Mouse (Mus musculus) adrenal gland, adult 2 months (tissue): ENCODE measurements at regions not wholly inside any gene's neighbourhood (a gene's known extent, or its start where the extent isn't known, plus 50 kb on each side); places are given as distances from the start of the nearest gene placed in this dataset.

ENCODE experiments used
- DNase-seq: peaks from one replicate; pipeline ENCODE4 v3.0.0; 2021

DNA sequence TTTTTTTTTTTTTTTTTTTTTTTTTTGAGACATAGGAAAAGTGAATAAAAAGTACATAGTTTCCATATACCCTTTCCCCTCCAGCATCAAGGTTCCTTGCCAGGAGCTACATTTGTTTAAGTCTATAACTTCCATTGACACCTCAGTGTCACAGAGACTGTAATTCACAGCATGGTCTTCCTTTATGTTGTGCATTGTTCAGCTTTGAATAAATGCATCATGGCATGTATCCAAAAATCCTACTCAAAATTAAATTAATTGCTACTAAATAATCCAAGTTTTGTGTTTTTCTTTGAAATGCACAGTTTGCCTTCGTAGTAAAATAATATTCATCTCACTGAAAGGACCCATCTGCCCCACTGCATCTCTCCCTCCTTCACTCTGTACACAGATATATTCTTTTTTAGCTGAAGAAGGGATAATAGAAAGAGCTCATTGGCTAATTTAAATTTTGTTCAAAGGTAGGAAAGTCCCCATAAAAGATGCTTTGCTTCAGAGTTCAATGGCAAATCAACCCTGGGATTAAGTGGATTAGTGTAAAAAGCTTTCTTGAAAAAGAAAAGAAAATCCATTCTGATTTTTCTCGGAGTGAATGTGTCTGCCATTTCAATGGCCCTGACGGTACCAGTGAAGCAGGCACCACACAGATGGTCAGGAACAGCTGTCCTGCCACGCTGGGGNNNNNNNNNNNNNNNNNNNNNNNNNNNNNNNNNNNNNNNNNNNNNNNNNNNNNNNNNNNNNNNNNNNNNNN is 301.3 kb upstream of the Marcks start:
- no peak for DNase-seq

DNA sequence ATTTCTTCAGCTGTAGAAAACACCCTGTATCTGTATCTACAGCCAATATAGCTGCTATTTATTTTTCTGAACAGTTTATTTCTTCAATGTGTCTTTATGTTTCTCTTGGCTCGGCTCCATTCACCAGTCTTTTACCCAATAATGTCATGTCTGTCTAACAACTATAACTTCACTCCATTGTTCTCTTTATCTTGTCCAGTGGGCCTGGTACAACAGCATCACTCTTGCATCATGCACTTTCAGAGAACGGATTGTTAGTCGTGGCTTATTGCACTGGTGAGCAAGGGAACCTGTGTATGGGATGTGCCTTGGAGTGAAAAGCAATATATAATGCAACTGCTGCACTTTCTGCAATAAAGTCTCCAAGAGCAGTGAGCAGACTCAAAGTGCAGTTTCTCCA is 299.6 kb upstream of the Marcks start:
- no peak for DNase-seq

DNA sequence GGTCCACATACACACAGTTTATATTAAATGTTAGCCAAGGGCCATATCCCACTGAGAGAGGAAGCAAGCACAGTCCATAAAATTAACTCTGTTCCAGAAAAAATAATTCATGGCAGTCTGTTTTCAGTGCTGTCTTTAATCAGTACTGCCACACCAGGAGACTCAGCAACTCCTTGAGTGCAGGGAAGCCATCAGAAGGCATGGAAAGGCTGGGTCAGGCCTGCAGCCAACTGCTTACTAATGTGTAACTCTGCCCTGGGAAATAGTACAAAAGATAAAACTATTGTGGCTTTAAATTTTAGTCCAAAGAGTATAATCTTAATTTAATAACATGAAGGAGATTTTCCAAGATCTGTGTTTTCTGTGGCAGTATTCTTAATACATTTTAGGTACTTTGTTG is 298.1 kb upstream of the Marcks start:
- no peak for DNase-seq

DNA sequence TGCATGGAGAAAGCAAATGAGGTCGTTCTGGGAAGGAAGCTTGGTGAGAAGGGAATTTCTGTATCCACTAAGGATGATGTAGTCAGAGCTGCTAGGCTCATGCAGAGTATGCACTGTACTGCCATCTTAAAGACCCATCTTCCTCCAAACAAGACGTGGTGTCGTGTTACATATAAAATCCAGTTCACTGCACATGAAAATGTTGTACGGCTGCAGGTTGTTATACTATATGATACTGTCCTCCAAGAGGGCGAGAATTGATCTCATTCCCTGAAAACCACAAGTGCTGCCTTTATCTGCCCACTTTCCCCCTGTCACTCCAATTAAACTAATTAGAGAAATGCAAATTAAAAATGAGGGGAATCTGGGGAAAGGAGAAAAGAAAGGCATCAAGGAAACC is 295.5 kb upstream of the Marcks start:
- DNase-seq, result no peak

DNA sequence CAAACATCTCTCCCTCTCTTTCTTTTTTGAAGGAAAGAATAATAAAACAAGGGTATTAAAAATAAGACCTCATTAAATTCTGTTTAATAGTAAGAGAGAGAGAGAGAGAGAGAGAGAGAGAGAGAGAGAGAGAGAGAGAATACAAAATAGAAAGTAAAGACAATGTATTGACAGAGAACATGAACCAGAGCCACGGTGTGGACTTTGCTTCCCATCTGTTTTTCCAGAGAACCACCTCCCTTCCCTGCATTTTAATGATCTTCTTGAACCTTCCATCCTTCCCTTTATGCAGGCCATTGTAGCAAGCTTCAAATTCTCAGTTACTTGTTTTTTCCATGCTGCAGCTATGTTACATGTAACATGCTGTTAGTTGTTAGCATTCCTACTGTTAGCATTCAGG is 284.3 kb upstream of the Marcks start:
- DNase-seq, result no peak

DNA sequence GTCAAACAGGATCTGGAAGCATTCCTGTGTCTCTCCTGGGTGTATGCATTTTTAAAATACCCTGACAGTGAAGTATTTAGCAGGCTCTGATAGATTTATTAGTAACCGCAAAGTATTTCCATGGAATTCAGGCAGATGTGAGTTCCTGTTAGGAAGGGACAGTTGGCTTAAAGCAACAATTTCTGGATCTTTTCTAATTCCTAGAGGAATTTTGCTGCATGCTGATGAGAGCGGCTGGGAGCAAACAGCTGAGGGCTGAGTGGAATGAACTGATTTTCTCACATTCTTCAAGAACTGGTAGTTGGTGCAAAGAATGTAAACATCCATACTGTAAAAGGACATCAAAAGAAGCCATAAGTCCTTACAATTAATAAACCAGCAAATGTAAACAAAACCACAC is 283.9 kb upstream of the Marcks start:
- no peak for DNase-seq

DNA sequence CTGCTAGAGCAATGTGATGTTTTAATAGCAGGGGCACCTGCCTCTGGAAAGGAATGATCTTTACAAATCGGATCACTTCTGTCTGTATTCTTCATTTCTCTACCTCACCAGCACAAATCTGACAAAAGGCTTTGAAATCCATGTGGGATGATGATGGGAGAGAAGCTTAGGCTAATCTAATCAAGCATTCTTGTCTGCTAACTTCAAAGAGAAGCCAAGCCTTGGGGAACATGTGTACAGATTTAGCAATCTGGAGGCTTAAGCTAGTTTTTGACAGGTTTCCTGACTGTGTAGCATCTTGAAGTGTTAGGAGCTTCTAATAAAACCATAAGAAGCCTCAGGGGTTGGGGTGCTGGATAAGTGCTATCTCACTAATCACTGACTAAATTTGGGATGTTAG is 277.6 kb upstream of the Marcks start:
- DNase-seq, result no peak

DNA sequence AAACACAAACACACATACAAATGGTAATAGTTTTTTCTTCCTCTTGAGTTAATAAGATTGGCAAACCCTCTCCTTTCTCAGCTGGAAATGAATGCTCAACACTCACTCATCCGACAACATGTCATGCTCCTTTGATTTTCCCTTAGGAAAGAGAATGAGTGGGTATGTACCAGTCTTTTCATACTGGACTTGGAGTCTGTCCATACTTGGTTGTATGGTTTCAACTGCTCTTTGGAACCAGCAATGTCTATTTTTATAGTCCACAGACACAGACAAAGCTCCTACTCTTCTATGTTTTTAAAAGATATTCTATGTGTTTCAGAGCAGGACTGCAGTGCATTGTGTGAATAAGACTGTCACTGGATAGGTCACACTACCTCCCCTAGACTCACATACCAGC is 273.7 kb upstream of the Marcks start:
- no peak for DNase-seq

DNA sequence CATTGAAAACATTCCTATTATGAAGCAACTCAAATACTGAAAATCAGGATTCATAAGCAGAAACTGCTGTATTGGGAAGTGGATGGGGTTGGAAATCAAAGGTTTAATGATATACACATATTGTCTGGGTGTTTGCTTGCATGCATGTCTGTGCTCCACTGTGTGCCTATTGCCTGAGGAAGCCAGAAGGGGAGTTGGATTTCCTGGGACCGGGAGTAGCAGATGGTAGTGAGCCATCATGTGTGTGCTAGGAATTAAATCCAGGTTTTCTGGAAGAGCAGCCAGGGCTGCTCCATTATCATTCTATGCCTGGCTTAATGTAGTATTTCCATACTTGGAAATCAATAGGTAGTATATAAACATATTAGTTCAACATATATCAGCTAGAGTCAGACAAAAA is 271.0 kb upstream of the Marcks start:
- DNase-seq, result no peak

DNA sequence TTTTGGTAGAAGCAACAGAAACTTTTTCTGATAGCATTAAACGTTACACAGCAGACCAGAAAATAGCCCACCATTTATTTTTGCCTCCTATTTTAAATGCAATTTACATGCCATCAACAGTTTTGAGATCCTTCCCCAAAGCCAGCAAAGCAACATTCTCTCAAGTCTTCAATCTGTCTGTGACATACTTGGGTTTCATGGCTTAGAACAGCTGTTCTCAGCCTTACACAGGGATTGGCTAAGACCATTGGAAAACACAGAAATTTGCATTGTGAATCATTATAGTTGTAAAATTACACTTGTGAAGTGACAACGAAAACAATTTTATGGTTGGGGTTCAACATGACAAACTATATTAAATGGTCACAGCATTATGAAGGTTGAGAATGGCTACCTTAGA is 268.8 kb upstream of the Marcks start:
- DNase-seq, result no peak

DNA sequence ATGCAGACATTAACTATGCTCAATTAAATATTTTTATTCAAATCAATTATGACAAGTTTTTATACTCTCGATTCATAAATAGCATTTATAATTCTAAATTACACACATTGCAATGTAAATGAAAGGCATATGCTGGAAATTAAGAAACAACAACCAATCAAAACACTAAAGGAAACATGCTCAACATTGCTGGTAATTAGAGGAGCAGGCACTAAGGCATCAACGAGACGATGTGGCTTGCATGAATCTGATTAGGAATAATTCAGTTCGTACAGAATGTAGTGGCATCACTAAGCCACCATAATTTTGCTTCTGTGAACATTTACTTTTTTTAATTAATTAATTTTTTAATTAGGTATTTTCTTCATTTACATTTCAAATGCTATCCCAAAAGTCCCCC is 266.2 kb upstream of the Marcks start:
- no peak for DNase-seq

DNA sequence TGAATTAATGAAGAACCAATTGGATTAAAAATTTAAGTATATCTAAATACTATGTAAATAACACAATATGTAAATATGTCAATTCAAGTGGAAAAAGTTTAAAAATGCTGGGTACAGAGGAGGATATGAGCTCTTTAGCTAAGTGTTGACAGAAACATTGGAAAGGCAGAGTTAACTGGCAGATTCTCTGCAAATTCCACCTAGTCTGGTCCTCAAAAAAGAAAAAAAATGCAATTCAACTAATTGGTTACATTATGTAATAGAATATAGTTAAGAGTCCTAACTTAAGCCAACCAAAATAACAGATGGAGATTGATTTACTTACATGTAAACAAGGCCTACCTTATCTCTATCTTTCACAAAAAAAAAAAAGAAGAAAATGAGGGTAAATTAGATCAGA is 265.7 kb upstream of the Marcks start:
- DNase-seq, result no peak

DNA sequence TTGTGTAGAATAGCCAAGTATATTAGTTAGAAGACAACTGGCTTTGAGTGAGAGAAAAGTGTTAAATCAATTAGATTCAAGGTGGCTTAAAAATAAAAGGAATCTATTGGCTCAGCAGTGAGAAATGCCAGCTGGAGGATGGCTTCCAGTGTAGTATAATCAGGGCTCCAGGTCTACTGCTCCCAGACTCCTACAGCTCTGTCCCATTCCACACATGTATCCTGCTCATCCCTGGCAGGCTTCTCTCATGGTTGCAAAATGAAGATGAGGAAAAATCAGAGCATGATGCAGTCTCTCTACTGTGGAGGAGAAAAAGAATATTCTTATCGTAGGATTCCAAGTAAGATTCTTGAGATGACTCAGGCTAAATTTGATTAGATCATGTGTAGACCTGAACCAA is 263.7 kb upstream of the Marcks start:
- DNase-seq, result no peak

DNA sequence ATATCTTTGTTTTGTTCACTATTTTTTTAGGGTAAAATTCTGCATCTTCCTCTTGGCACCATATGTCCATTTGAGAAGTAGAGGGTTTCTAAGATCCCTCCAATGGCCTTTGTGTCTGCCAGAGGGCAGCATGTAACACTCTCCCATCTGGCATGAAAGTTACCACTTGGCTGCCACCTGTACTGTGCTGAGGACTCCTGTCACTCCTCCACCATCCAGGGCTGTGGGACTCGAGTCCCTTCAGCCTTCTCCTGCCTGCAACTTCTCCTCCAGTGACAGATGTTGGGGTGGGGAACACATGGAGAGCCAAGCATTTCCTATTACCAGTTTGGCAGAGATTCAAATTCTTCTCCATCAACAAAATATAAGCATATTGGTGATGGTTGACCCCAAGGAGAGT is 262.3 kb upstream of the Marcks start:
- DNase-seq, result no peak

DNA sequence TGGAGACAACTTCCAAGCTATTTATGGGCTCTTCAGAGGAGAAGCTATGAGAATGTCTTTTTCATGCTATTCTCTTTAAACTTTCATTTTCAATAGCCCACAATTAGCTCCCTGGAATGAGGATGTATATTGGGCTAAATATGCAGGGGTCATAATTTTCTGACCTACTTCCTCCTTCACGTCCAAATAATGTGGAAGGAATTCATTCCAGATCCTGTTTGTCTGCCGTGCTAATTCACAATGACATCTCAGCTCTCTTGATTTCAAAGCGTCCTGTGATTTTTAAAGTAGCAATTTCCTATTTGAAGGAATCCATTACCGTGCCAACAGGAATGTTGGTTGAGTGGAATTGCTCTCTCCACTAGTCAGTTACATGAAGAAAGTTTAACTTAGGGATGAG is 261.7 kb upstream of the Marcks start:
- no peak for DNase-seq

DNA sequence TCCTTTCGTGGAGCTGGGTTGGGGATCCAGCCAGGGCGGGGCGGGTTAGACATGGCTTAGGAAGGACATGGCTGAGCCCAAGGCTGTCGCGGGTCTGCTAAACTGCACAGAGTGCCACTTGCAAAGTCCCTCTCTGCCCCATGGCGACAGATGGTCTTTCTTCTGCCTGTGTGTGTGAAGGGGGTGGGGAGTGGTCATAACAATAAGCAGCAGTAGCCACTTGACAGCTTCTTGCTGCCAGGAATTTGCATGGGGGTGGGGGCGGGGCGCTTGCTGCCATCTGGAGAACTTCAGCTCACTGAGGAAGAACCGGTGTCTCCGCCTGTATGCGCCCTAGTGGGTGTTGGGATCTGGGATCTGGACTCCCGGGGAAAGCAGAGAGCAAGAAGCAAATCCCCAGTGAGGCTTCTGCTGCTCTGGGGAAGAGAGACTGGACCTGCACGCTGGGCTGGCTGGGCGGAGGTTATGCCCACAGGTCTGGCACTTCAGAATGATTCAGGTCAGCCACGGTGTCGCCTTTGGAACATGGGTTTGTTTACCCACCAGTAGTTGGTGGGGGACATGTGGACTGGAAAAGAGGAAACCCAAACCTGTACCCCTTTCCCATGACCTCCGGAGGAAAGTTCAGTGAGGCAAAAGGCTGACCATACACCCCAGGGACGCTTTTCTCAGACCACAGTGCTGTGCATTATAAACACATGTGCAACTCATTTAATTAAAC is 258.7 kb upstream of the Marcks start:
- peak; percentile 18 for DNase-seq

DNA sequence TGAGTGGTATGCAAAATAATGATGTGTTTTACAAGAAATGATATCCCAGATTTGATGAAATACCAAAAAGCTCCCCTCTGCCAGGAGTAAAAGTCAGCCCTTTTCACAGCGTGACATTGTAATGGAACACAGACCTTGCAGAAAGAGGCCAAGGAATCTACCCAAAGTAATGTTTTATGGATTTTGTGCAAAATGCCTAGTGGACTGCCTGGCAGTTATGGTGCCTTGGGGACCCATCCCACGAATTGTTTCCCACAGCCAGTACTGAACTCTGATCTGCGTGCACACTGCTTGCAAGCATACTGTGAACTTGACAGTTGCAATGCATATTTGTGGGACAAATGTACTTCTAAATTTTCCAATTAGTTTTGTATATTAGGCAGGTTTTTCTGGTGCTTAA is 251.3 kb upstream of the Marcks start:
- no peak for DNase-seq

DNA sequence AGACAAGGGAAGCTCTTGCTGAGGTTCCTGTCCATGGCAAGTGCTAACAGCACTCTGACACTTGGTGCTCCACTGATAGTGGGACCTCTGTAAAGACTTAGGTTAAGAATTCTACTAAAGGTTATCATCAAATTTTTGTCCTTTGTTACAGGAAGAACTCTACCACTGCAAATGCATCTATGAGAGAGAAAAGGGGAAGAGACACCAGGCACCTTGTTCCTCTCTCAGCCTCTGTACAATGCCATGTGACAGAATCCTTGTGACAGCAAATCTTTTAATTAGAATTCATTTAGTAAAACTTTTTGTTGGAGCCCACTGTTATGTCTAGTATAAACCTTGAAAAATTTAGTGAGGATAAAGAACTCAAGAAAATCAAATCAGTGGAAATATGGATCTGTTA is 247.5 kb upstream of the Marcks start:
- DNase-seq, result no peak

DNA sequence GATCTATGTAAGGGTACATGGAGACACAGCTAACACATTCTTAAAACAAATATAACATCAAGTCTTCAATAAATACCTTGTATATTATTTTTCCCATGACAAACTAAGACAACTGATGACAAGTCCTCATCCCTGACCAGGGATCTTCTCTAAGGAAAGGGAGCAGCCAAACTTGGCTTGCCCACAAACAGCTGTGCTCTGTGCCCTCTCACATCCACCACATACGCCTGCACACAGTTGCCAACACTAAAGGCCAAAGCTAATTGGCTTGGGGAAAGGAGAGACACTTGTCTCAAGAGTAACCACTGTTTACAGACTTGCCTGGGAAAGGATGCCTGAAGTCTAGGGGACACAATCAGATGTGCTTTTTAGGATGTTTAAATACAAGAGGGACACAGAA is 241.3 kb upstream of the Marcks start:
- no peak for DNase-seq

DNA sequence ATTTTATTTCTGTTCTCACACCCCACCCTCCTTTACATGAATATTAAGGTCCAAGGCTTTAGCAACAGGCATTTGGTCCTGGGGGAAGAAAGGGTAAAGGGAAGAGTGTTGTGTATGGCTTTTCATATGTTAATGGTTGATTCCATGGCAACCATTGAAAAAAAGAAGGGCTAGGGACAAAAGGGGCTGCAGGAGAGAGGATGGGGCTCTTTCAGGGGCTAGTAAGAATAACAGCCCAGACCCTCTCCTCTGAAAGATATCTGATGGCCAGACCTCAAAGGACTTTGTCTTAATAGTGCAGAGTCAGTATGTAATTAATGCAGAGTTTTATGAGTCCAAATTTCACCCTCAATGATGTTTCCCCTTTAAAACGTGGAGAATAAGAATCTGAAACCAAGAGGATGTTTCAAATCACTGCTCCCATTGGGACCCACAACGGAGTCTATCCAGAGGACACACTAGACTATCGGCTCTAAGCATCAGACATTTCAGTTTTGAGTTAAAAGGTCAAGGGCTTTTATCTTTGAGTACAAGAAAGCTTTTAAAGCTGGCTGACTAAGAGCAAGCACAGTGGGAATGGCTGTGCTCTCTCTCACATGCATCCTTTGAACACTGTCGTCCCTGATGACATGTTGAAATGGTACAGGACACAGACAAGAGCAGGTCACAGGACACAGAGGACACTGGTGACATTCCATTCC is 239.4 kb upstream of the Marcks start:
- no peak for DNase-seq

DNA sequence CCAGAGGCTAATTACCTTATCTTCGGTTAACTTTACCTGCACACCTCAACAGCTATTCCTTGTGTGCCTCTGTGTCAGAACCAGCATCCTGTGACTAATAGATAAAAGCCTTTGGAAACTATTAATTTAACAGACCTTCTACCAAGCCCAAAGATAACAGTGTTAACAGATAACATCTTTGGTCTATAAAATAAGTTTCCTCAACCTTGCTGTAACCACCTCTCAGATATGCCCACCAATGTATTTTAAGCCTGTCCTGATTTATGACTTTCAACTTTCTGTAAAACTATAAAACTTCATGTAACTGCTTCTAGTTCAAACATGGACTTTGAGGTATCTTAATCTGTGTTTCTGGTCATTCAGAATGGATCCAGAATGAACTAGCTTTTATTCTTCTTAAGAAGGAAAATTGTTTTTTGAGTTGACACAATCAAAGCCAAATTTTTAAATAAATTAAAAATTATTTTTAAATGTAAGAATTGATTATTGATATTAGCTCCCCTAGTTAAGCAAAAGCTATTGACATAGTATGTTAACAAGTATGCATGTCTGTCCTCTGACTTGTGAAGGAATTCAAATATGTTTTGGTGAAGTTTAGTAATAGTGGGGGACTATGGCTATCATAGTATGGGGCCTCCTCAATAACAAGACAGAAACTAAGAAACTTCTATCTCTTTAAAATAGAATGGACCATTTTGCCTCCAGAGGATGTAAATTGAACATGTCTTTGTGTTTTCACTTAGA is 238.7 kb upstream of the Marcks start:
- DNase-seq, result no peak

DNA sequence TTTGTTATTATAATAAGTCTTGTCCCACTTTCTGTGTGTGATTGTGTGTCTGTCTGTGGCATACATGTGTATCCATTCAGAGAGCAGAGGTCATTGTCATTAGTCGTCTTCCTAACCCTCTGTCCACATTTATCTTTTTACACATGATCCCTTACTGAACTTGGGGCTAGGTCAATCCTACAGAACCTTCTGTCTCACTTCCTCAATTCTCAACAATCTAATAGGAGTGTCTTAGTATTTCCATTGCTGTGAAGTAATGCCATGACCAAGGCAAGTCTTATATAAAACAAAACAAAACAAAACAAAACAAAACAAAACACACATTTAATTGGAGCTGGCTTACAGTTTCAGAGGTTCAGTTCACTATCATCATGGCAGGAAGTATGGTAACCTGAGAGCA is 237.5 kb upstream of the Marcks start:
- no peak for DNase-seq

DNA sequence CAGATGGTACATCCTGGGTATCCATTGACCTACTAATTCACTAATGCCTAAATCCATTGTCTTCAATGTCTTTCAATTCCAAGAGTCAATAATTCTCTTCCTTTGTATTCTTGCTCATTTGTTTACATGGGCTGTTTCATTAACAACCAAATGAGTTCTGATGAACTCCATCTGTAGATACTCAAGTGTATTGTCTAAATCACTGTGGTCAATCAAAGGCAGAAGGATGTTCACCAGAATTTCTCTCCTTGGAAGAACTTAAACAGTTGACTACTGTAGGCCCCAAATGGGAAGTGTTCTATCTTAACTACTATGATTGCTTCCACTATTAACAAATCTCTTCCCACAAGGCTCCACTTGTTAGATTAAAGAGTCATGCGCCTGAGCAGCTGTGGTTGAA is 236.9 kb upstream of the Marcks start:
- no peak for DNase-seq
